Mouse (Mus musculus) embryonic fibroblast, embryonic 13.5 days (primary cell): Measurements from ENCODE around the gene Syn3. TPM values are rescaled to one million over a fixed set of nuclear protein-coding genes. Genes with fewer than 3 reads are reported as not detected.

ENCODE experiments used
- H3K27ac ChIP-seq: 2 replicates; pipeline ENCODE4 v1.5.1; 2012; ENCODE audit warnings: low read length, control low read depth, inconsistent platforms; ENCODE audit not compliant: insufficient read depth
- H3K4me1 ChIP-seq: 2 replicates; pipeline ENCODE4 v1.6.1; 2011; ENCODE audit warnings: low read length; ENCODE audit not compliant: control insufficient read depth, insufficient read depth
- H3K4me3 ChIP-seq: 2 replicates; pipeline ENCODE4 v1.5.1; 2011; ENCODE audit warnings: mild to moderate bottlenecking, control low read depth, low read length; ENCODE audit not compliant: insufficient read depth
- CTCF ChIP-seq: IDR thresholded peaks from 2 replicates; pipeline ENCODE4 v1.5.1; 2011; ENCODE audit warnings: mild to moderate bottlenecking, control low read depth, low read length, moderate library complexity, borderline replicate concordance; ENCODE audit not compliant: insufficient read depth
- POLR2A ChIP-seq: IDR thresholded peaks from 2 replicates; pipeline ENCODE4 v1.6.1; 2011; ENCODE audit warnings: low read depth, mild to moderate bottlenecking, control low read depth, low read length, moderate library complexity
- polyA plus RNA-seq: library from polyadenylated mRNA; stranded (reverse); fragments of >200 nt; gene quantifications from 2 replicates; pipeline ENCODE4 v1.2.4, GENCODE M21; 2011; ENCODE audit warnings: low read depth; ENCODE audit not compliant: missing spikeins, insufficient read length

The Syn3 gene
- polyA plus RNA-seq, 1 experiment: 1.4 TPM

- TF ChIP-seq CTCF: no peak
- TF ChIP-seq POLR2A: no peak
- no peak overlapping the region for H3K27ac ChIP-seq
These were observed 221.4 kb downstream of the Syn3 start for GRCm38 (mm10) chr10:86277327-86277726.

GRCm38 (mm10) chr10:86275585-86275984, 223.1 kb downstream of the Syn3 start:
- Histone ChIP-seq H3K4me3 (no peak overlapping the region), H3K27ac (no peak overlapping the region), H3K4me1 (0 out of 2 replicates have a peak, but pooled peaks cover 2% of the 10 kb centered on the region)
- TF ChIP-seq POLR2A (no peak), CTCF (no peak)

More at GRCm38 (mm10) chr10:86277327-86277726, 221.4 kb downstream of the Syn3 start:
- H3K4me3 ChIP-seq: no peak overlapping the region
- no peaks in the 10 kb centered on the region for H3K4me1 ChIP-seq

GRCm38 (mm10) chr10:86273410-86274191, 225.1 kb downstream of the Syn3 start:
- TF ChIP-seq POLR2A (no peak), CTCF (no peak)
- Histone ChIP-seq H3K27ac (no peak overlapping the region), H3K4me3 (no peak overlapping the region), H3K4me1 (peaks cover 2% of the 10 kb centered on the region; the same call in 1 of the 2 replicates)

GRCm38 (mm10) chr10:86272826-86273225, 225.9 kb downstream of the Syn3 start:
- Histone ChIP-seq H3K4me1 (peaks cover 2% of the 10 kb centered on the region; the same call in 1 of the 2 replicates), H3K4me3 (no peak overlapping the region), H3K27ac (no peak overlapping the region)
- no peak for TF ChIP-seq CTCF
- TF ChIP-seq POLR2A: no peak

GRCm38 (mm10) chr10:86270254-86270653, 228.4 kb downstream of the Syn3 start:
- Histone ChIP-seq H3K4me1 (peaks cover 2% of the 10 kb centered on the region; the same call in 1 of the 2 replicates), H3K4me3 (no peak overlapping the region), H3K27ac (peak overlapping the region; percentile 72; the same call in 1 of the 2 replicates)
- TF ChIP-seq POLR2A: no peak
- no peak for TF ChIP-seq CTCF

- Histone ChIP-seq H3K4me3 (no peak overlapping the region), H3K4me1 (no peaks in the 10 kb centered on the region), H3K27ac (no peak overlapping the region)
- TF ChIP-seq CTCF (no peak), POLR2A (no peak)
These were observed 234.1 kb downstream of the Syn3 start for GRCm38 (mm10) chr10:86264618-86265017.

GRCm38 (mm10) chr10:86261725-86262124, 237.0 kb downstream of the Syn3 start:
- Histone ChIP-seq H3K4me3 (no peak overlapping the region), H3K27ac (no peak overlapping the region), H3K4me1 (no peaks in the 10 kb centered on the region)
- TF ChIP-seq POLR2A (no peak), CTCF (no peak)

GRCm38 (mm10) chr10:86258992-86259391, 239.7 kb downstream of the Syn3 start:
- Histone ChIP-seq H3K4me3 (no peak overlapping the region), H3K4me1 (no peaks in the 10 kb centered on the region), H3K27ac (no peak overlapping the region)
- no peak for TF ChIP-seq POLR2A
- no peak for TF ChIP-seq CTCF

- Histone ChIP-seq H3K27ac (no peak overlapping the region), H3K4me1 (no peaks in the 10 kb centered on the region), H3K4me3 (no peak overlapping the region)
- TF ChIP-seq POLR2A: no peak
- no peak for TF ChIP-seq CTCF
These were observed 240.7 kb downstream of the Syn3 start for GRCm38 (mm10) chr10:86258046-86258445.

GRCm38 (mm10) chr10:86257045-86257444, 241.7 kb downstream of the Syn3 start:
- TF ChIP-seq CTCF: no peak
- no peak for TF ChIP-seq POLR2A
- H3K4me3 ChIP-seq: no peak overlapping the region
- no peaks in the 10 kb centered on the region for H3K4me1 ChIP-seq
- H3K27ac ChIP-seq: no peak overlapping the region

- Histone ChIP-seq H3K27ac (no peak overlapping the region), H3K4me3 (no peak overlapping the region), H3K4me1 (peaks cover 2% of the 10 kb centered on the region; the same call in 1 of the 2 replicates)
- TF ChIP-seq CTCF (no peak), POLR2A (no peak)
These were observed 242.5 kb downstream of the Syn3 start for GRCm38 (mm10) chr10:86256221-86256620.
